Mouse (Mus musculus): ENCODE data around the gene Slc15a2. TPM values are rescaled to one million over a fixed set of nuclear protein-coding genes. Genes with fewer than 3 reads are reported as not detected.

Gene Slc15a2
- polyA plus RNA-seq, 1 experiment from 2014 or later: 14.6 TPM

DNA sequence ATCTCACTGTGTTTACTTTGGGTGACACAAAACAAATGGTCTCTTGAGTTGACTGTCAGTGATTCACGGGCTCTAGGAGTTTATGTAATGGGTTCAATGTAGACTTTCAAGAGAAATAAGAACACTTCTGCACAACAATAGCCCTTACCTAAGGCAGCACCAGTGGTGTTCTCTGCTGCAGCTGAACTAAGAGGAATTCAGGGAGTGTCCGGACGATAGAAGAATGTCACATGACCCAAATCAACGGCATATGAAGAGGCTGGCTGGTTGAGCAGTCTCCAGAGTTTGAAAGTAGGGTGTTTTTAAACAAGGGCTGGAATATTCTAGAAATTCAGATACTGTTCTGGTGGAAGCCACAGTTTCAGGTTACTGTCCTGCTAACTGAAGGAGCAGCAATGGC, 37.7 kb downstream of the Slc15a2 start:
- WGBS: 86% methylated on average over 4 of the region's 4 CpGs
- H3K4me2 ChIP-seq: no peak overlapping the region
- no peak overlapping the region for H3K27ac ChIP-seq
- no peak for ATAC-seq
- H3K4me3 ChIP-seq: no peak overlapping the region
- no peaks in the 10 kb centered on the region for H3K4me1 ChIP-seq
- no peaks in the 10 kb centered on the region for H3K27me3 ChIP-seq
- H3K9ac ChIP-seq: no peak overlapping the region
- no peaks in the 10 kb centered on the region for H3K36me3 ChIP-seq (ENCODE audit: poor library complexity, severe bottlenecking)
- H3K9me3 ChIP-seq (replicated peaks): no peaks in the 10 kb centered on the region

DNA sequence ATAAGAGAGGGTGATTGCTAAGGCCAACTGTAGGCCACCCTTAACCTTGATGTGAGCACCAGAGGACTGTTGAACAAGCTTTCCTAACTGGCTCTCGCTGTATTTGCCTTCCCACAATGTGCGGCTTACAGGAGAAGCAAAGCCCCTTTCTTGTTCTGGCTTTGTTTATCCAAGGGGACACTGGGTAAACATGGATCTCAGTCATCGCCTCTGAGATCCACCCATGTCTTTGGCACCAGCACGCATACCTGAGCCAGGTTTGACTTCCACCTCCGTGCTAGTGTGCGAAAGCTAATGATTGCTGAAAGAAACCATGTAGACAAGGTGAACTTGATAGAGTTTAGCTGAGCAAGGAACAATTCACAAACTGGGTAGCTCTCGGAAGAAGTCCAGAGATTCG, 41.2 kb downstream of the Slc15a2 start:
- no peaks in the 10 kb centered on the region for H3K27me3 ChIP-seq
- ATAC-seq: no peak
- H3K4me2 ChIP-seq: no peak overlapping the region
- H3K4me1 ChIP-seq: no peaks in the 10 kb centered on the region
- H3K36me3 ChIP-seq (ENCODE audit: poor library complexity, severe bottlenecking): no peaks in the 10 kb centered on the region
- H3K9me3 ChIP-seq (replicated peaks): no peaks in the 10 kb centered on the region
- H3K4me3 ChIP-seq: no peak overlapping the region
- 91% methylated on average over 8 of the region's 8 CpGs for WGBS
- no peak overlapping the region for H3K9ac ChIP-seq
- no peak overlapping the region for H3K27ac ChIP-seq

GRCm38 (mm10) chr16:36739404-36739930, 45.3 kb downstream of the Slc15a2 start:
- no peak for ATAC-seq
- Histone ChIP-seq H3K27ac (no peak overlapping the region), H3K4me3 (no peak overlapping the region), H3K27me3 (no peaks in the 10 kb centered on the region), H3K4me1 (no peaks in the 10 kb centered on the region), H3K36me3 (ENCODE audit: poor library complexity, severe bottlenecking) (no peaks in the 10 kb centered on the region), H3K4me2 (no peak overlapping the region), H3K9me3 (replicated peaks) (no peaks in the 10 kb centered on the region), H3K9ac (no peak overlapping the region)
- WGBS: 30% methylated on average over 4 of the region's 4 CpGs

- H3K27ac ChIP-seq: no peak overlapping the region
- 91% methylated on average over 3 of the region's 3 CpGs for WGBS
- H3K27me3 ChIP-seq: no peaks in the 10 kb centered on the region
- no peaks in the 10 kb centered on the region for H3K9me3 ChIP-seq (replicated peaks)
- no peak for ATAC-seq
- H3K4me2 ChIP-seq: no peak overlapping the region
- H3K36me3 ChIP-seq (ENCODE audit: poor library complexity, severe bottlenecking): no peaks in the 10 kb centered on the region
- H3K9ac ChIP-seq: no peak overlapping the region
- no peak overlapping the region for H3K4me3 ChIP-seq
- no peaks in the 10 kb centered on the region for H3K4me1 ChIP-seq
Measured at GRCm38 (mm10) chr16:36735421-36735820, 49.3 kb downstream of the Slc15a2 start.

- Histone ChIP-seq H3K4me1 (no peaks in the 10 kb centered on the region), H3K9ac (no peak overlapping the region), H3K27ac (no peak overlapping the region), H3K36me3 (ENCODE audit: poor library complexity, severe bottlenecking) (no peaks in the 10 kb centered on the region), H3K9me3 (replicated peaks) (no peaks in the 10 kb centered on the region), H3K27me3 (no peaks in the 10 kb centered on the region), H3K4me2 (no peak overlapping the region), H3K4me3 (no peak overlapping the region)
- no peak; the same call in 1 of the 2 replicates for ATAC-seq
- 52% methylated on average over 1 of the region's 1 CpGs for WGBS
Measured at GRCm38 (mm10) chr16:36733827-36734226, 50.9 kb downstream of the Slc15a2 start.

DNA sequence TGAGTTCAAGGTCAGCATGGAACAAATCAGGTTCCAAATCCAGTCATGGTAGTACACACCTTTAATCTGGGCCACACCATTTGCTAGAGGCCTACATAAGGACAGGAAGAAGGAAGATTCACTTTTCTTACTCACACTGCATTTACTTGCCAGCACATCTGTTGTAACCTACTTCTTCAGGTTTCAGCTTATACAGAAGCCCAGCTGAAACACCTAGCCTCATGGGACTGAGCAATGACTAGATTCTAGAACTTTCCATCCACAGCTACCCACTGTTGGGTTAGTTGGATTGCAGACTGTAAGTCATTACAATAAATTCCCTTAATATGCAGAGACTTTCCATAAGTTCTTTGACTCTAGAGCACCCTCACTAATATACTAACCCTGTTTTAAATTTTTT, 52.2 kb downstream of the Slc15a2 start:
- no peak overlapping the region for H3K9ac ChIP-seq

GRCm38 (mm10) chr16:36728959-36729358, 55.8 kb downstream of the Slc15a2 start:
- Histone ChIP-seq H3K4me2 (no peak overlapping the region), H3K27me3 (no peaks in the 10 kb centered on the region), H3K9ac (no peak overlapping the region), H3K36me3 (ENCODE audit: poor library complexity, severe bottlenecking) (no peaks in the 10 kb centered on the region), H3K4me1 (no peaks in the 10 kb centered on the region), H3K27ac (no peak overlapping the region), H3K4me3 (no peak overlapping the region), H3K9me3 (replicated peaks) (no peaks in the 10 kb centered on the region)
- WGBS: 86% methylated on average over 2 of the region's 2 CpGs
- ATAC-seq: no peak

More for the DNA sequence above, 52.2 kb downstream of the Slc15a2 start:
- Histone ChIP-seq H3K9me3 (replicated peaks) (no peaks in the 10 kb centered on the region), H3K27ac (no peak overlapping the region), H3K4me1 (no peaks in the 10 kb centered on the region), H3K4me2 (no peak overlapping the region), H3K36me3 (ENCODE audit: poor library complexity, severe bottlenecking) (no peaks in the 10 kb centered on the region), H3K4me3 (no peak overlapping the region), H3K27me3 (no peaks in the 10 kb centered on the region)
- ATAC-seq: no peak

DNA sequence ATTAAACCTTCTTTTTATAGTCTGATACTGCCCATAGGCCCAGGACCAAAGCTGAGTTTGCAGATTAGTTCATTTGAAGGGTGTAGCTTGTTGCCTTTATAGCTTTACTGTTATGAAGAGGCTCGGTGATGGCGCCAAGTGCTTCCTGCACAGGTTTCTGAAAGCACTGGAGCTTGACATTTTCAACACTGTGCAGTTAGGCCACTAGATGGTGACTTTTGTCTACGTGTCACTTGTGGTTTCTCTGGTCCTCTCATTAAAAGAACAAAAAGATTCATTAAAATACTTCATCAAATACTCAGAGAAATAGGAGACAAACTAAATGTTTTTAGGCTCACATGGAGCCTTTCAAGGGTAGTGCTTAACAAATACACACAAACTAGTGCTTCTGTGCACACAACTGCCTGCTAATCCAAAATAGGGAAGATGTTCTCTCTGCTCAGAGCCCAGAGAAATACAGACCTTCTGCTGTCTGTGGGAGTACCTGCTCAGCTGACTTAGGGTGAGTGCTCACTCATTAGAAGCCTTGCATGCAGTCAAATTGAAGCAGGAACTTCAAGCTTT, 60.8 kb downstream of the Slc15a2 start:
- 66% methylated on average over 3 of the region's 3 CpGs for WGBS
- H3K4me3 ChIP-seq: no peak overlapping the region
- no peak overlapping the region for H3K27ac ChIP-seq
- H3K9ac ChIP-seq: no peak overlapping the region
- H3K27me3 ChIP-seq: no peaks in the 10 kb centered on the region
- no peaks in the 10 kb centered on the region for H3K36me3 ChIP-seq (ENCODE audit: poor library complexity, severe bottlenecking)
- H3K4me1 ChIP-seq: peaks cover 7% of the 10 kb centered on the region
- no peak overlapping the region for H3K4me2 ChIP-seq
- ATAC-seq: no peak
- no peaks in the 10 kb centered on the region for H3K9me3 ChIP-seq (replicated peaks)

DNA sequence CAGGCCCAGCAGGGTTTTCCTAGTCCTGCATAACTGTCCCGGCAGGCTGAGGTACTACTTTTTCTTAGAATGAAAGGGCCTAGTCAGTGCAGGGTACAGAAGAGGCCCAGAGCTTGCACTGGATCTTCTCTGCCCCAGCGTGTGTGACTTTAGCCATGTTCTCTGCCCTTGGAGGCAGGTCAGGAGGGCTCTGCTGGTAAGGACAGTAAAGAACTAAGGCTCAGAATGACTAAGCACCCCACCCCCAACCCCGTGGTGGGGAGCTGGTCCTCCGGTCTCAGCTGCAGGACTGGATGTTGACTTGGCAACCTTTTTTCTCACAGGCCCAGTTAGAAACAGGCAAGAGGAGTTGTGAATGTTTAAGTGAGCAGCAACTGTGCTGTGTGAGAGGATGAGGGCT, 62.0 kb downstream of the Slc15a2 start:
- WGBS: 18% methylated on average over 4 of the region's 4 CpGs
- H3K9ac ChIP-seq: no peak overlapping the region
- no peak for ATAC-seq
- H3K4me2 ChIP-seq: no peak overlapping the region
- H3K4me1 ChIP-seq: peaks cover 7% of the 10 kb centered on the region
- no peak overlapping the region for H3K4me3 ChIP-seq
- no peaks in the 10 kb centered on the region for H3K9me3 ChIP-seq (replicated peaks)
- H3K27ac ChIP-seq: no peak overlapping the region
- H3K36me3 ChIP-seq (ENCODE audit: poor library complexity, severe bottlenecking): no peaks in the 10 kb centered on the region
- H3K27me3 ChIP-seq: no peaks in the 10 kb centered on the region

DNA sequence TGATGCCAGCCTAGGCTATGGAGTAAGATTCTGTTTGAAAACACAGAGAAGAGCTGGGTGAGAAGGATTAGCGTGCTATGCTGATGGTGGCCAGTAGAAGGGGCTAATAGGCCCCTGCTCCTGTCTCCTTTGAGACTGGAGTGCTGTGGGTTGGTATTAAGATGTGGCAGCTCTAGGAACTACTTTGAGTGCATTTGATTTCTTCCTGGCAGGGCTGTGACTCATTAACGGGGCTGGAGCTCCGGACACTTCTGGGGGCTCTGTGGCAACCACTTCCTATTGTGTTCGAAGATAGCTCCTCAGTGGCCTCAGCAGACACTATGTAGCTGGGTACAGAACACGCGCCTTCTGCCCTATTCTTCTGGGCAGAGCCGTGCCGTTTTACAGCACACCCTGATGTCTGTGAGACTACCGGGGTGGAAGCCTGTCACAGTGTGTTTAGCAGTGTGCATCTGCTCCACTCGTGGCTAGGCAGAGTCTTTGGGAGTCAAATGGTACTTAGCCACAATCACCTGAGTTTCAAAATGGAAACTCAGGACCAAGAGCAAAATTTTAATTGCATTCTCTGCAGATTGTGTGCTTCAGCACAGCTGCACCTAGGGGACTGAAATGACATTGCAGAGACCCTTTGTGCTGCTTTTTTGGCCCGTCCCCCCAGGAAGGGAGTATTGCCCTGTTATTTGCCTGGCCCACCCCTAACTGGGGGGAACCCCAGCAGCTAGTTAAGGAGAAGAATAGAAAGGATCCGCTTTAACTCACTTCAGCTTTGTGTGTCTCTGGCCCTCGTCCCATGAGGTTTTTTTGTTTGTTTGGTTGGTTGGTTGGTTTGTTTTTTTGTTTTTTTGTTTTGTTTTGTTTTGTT, 64.3 kb downstream of the Slc15a2 start:
- Histone ChIP-seq H3K27ac (no peak overlapping the region), H3K9ac (no peak overlapping the region), H3K4me2 (no peak overlapping the region), H3K9me3 (replicated peaks) (no peaks in the 10 kb centered on the region), H3K27me3 (no peaks in the 10 kb centered on the region), H3K4me1 (peaks cover 7% of the 10 kb centered on the region), H3K36me3 (ENCODE audit: poor library complexity, severe bottlenecking) (no peaks in the 10 kb centered on the region), H3K4me3 (no peak overlapping the region)
- whole genome bisulfite sequencing: 55% methylated on average over 13 of the region's 13 CpGs
- 0 out of 2 replicates have a peak, but pooled peaks have one; percentile 36 for ATAC-seq

DNA sequence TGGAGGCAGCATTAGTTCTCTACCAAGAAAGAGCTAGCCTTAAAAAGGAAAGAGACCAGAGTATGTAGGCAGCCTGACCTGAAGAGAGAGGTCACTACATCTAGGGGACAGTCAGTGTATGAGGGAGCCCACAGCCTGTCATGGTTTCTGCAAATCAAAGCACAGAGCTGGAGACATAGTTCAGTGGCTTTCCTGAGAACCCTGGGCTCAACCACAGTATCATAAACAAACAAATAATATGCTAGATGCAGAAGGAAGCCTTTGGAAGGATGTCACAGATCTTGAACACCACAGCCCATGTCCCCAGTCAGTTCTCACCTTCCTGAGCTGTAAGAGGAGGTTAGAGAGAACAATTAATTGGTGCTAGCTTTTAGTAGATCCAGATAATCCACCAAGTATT, 66.1 kb downstream of the Slc15a2 start:
- H3K9ac ChIP-seq: no peak overlapping the region
- H3K4me3 ChIP-seq: no peak overlapping the region
- H3K9me3 ChIP-seq (replicated peaks): no peaks in the 10 kb centered on the region
- no peak overlapping the region for H3K27ac ChIP-seq
- no peak for ATAC-seq
- H3K4me2 ChIP-seq: no peak overlapping the region
- peaks cover 7% of the 10 kb centered on the region for H3K4me1 ChIP-seq
- no peaks in the 10 kb centered on the region for H3K27me3 ChIP-seq
- H3K36me3 ChIP-seq (ENCODE audit: poor library complexity, severe bottlenecking): no peaks in the 10 kb centered on the region

- Histone ChIP-seq H3K9me3 (replicated peaks) (no peaks in the 10 kb centered on the region), H3K9ac (no peak overlapping the region), H3K4me3 (no peak overlapping the region), H3K4me1 (peaks cover 7% of the 10 kb centered on the region), H3K36me3 (ENCODE audit: poor library complexity, severe bottlenecking) (no peaks in the 10 kb centered on the region), H3K4me2 (no peak overlapping the region), H3K27ac (no peak overlapping the region), H3K27me3 (no peaks in the 10 kb centered on the region)
- 87% methylated on average over 4 of the region's 4 CpGs for WGBS
- no peak for ATAC-seq
Measured at GRCm38 (mm10) chr16:36717481-36717880, 67.3 kb downstream of the Slc15a2 start.
